Mouse (Mus musculus) layer of hippocampus, adult 18-20 months (tissue): ENCODE measurements around the gene Evc2. TPM values are rescaled to one million over a fixed set of nuclear protein-coding genes. Genes with fewer than 3 reads are reported as not detected.

Experiments used
- DNase-seq, 2 experiments: peaks; one replicate each; pipeline ENCODE4 v3.0.0; 2022; ENCODE audit warnings: low spot score in 2 of 2
- total RNA-seq, 2 experiments: library from RNA; stranded (reverse); gene quantifications; 2 replicates each; pipeline ENCODE4 v1.2.3; 2021

Gene Evc2
- total RNA-seq, 2 experiments from 2014 or later = 27.9 to 29.2 TPM

DNA sequence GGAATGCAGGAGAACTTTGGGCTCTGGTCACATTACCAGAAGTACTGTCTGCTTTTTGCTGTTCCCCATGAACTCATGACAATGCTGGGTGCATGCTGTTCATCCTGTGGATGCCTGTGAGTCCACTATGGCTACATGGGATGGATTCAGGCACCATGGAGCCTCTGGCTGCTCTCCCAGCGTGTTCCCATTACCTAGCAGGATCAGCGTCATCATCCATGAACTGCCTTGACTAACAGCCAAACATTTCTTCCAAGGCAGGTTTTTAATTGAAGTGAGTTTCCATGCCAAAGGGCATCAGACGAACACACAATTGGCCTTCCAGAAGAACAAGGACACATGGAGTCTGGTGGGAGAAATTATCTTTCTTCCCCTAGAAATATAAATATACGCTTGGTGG, 133.3 kb downstream of the Evc2 start:
- DNase-seq = no peak

DNA sequence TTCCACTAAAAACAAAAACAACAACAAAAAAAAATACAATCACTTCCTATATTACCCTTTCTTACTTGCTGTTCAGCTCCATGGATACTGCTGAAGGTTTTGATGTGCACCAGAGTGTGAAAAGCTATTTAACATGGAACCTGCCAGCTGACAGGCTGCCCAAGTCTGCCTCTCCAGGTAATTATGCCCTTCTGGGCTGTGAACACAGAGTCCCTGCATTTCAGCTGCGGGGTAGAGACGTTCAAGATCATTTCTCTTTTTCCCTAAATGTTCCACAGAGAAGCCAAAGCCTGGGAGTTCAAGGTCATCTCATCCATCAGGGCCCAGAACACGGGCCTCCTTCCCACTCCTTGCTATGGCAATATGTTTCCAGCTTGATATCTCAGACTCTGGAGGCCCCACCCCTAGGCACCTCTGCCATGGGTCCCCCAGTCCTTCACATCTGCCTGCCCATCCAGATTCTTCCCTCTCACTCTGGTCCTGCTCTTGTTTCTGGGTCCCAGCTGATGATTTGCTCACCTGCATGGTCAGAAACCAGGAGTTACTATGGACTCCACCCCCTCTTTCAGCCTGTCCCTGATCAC, 133.8 kb downstream of the Evc2 start:
- DNase-seq = no peak

Other genes with a start within 250 kb of the Evc2 start
- 100 to 1,000 TPM; 206 to 218 TPM for gene Crmp1, start 96.6 kb upstream of the Evc2 start, total RNA-seq
- gene Evc, start 1.6 kb upstream of the Evc2 start, total RNA-seq = 10 to 100 TPM; 13.5 to 16.6 TPM